Mouse (Mus musculus): ENCODE results near the gene Wdr90. TPM values are rescaled to one million over a fixed set of nuclear protein-coding genes. Genes with fewer than 3 reads are reported as not detected.
"Not testable (repeated sequence)": the region's sequence is repeated elsewhere in the genome, so short reads cannot be mapped to it uniquely, and the experiment has no call there.

The Wdr90 gene
- polyA plus RNA-seq, 1 experiment from 2014 or later: 7.2 TPM

DNA sequence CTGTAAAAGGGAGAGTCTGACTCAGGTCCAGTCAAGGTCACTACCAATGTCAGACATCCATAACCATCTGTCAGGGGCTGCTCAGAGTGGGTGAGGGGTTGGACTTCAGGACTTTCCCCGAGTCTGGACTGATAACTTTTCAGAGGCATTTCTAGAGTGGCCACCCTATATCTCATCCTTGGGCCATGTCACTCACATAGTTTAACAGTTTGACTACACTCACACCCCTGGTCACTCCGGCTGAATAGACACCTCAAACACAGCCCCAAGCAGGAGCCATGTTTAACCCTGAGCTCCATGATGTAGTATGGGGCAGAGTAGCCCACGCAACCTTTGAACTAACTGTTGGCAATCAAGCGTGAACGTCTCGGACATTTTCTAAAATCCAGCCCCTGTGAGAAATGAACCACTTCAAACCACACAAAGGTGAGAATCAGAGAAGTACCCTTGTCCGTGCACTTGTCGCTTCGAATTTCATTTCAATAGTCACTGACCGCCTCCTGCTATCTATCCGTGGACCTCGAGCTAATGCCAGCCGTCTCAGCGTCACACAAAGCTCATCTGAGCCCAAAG, 12.9 kb upstream of the Wdr90 start:
- peak overlapping the region; percentile 28 for H3K9ac ChIP-seq (ENCODE audit: low read depth, low read length)
- peak overlapping the region; percentile 90 for H3K27ac ChIP-seq (ENCODE audit: low read length)
- H3K27me3 ChIP-seq (ENCODE audit: control insufficient read depth, insufficient read depth, low read depth, low read length): no peaks in the 10 kb centered on the region
- WGBS (ENCODE audit: insufficient replicate concordance): 9% methylated on average over 14 of the region's 14 CpGs
- peaks cover 20% of the 10 kb centered on the region for H3K4me1 ChIP-seq (ENCODE audit: control insufficient read depth, low read depth, low read length)
- peak overlapping the region; percentile 85 for H3K4me3 ChIP-seq (ENCODE audit: low read depth, low read length)
- no peak for ATAC-seq (ENCODE audit: low read depth)
- H3K36me3 ChIP-seq (ENCODE audit: control insufficient read depth, insufficient read depth): no peaks in the 10 kb centered on the region
- no peaks in the 10 kb centered on the region for H3K9me3 ChIP-seq (replicated peaks; ENCODE audit: control insufficient read depth, low read length)
- H3K4me2 ChIP-seq (ENCODE audit: low read depth, low read length): peak overlapping the region; percentile 85

DNA sequence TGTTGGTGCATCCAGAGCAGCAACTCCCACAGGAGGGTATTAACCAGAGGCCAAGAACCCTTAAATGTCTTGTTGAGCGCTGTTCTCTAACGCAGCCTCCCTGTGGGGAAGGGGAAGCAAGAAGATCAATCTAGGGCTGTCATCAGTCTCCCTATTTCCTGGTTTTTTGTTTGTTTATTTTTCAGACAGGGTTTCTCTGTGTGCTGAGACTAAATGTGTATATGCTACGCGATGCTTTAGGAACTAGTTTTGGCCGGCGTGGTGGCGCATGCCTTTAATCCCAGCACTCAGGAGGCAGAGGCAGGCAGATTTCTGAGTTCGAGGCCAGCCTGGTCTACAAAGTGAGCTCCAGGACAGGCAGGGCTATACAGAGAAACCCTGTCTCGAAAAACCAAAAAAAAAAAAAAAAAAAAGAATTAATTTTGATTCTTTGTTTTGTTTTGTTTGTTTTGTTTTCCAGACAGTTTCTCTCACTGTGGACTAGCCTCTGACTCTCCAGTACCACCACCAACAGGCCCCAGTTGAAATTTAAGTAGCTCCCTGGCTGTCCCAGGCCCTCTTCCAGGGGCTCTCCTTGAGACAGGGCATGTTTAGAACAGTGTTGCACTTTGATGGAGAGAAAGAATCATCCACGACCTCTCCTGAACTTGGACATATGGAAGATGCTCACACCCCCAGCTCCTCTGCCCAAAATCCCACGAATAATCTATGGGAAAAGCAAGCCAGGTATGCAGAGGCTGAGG, 12.3 kb upstream of the Wdr90 start:
- H3K4me3 ChIP-seq (ENCODE audit: low read depth, low read length): no peak overlapping the region; the same call in 1 of the 2 replicates
- H3K27me3 ChIP-seq (ENCODE audit: control insufficient read depth, insufficient read depth, low read depth, low read length): no peaks in the 10 kb centered on the region
- 67% methylated on average over 11 of the region's 11 CpGs for WGBS (ENCODE audit: insufficient replicate concordance)
- no peak overlapping the region for H3K9ac ChIP-seq (ENCODE audit: low read depth, low read length)
- peaks cover 25% of the 10 kb centered on the region for H3K4me1 ChIP-seq (ENCODE audit: control insufficient read depth, low read depth, low read length)
- peak overlapping the region; percentile 85; the same call in 1 of the 2 replicates for H3K4me2 ChIP-seq (ENCODE audit: low read depth, low read length)
- no peaks in the 10 kb centered on the region for H3K36me3 ChIP-seq (ENCODE audit: control insufficient read depth, insufficient read depth)
- no peaks in the 10 kb centered on the region for H3K9me3 ChIP-seq (replicated peaks; ENCODE audit: control insufficient read depth, low read length)
- no peak overlapping the region for H3K27ac ChIP-seq (ENCODE audit: low read length)
- ATAC-seq (ENCODE audit: low read depth): no peak

DNA sequence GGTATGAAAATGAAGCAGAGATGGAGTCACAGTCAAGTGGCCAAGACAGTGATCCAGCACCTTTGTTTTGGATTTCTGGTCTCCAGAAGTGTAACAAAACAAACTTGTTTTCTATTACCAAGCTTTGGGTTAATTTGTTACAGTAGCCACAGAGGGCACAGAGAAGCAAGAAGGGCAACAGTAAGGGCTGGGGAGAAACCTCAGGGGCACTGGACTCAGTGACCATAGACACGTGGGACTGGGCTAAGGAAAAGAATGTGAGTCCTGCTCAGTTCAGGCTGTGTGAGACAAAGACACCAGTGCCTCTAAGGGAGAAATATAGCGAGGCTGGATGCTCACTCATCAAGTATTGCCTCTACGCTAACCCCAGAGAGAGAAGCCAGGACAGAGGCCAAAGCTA, 11.4 kb upstream of the Wdr90 start:
- H3K27ac ChIP-seq (ENCODE audit: low read length): no peak overlapping the region
- no peak for ATAC-seq (ENCODE audit: low read depth)
- H3K4me1 ChIP-seq (ENCODE audit: control insufficient read depth, low read depth, low read length): peaks cover 34% of the 10 kb centered on the region
- no peak overlapping the region for H3K9ac ChIP-seq (ENCODE audit: low read depth, low read length)
- H3K27me3 ChIP-seq (ENCODE audit: control insufficient read depth, insufficient read depth, low read depth, low read length): no peaks in the 10 kb centered on the region
- no peak overlapping the region for H3K4me2 ChIP-seq (ENCODE audit: low read depth, low read length)
- no peaks in the 10 kb centered on the region for H3K9me3 ChIP-seq (replicated peaks; ENCODE audit: control insufficient read depth, low read length)
- 56% methylated on average over 3 of the region's 3 CpGs for WGBS (ENCODE audit: insufficient replicate concordance)
- H3K4me3 ChIP-seq (ENCODE audit: low read depth, low read length): no peak overlapping the region
- no peaks in the 10 kb centered on the region for H3K36me3 ChIP-seq (ENCODE audit: control insufficient read depth, insufficient read depth)

DNA sequence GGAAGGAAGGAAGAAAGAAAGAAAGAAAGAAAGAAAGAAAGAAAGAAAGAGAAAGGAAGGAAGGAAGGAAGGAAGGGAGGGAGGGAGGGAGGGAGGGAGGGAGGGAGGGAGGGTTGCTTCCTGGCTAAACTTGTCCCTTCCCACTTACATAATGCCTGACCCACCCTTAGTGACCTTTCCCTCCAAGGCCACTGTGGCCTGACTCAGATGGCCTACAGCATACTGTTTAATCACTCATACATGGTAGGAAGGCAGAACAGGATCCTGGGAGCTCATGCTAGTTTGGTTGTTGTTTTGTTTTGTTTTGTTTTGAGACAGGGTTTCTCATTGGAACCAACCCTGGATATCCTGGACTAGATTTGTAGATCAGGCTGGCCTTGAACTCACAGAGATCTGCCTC, 10.3 kb upstream of the Wdr90 start:
- ATAC-seq (ENCODE audit: low read depth); H3K9me3 ChIP-seq (replicated peaks; ENCODE audit: control insufficient read depth, low read length): not testable (repeated sequence)

GRCm38 (mm10) chr17:25869954-25870353, 8.7 kb upstream of the Wdr90 start:
- Histone ChIP-seq H3K4me1 (ENCODE audit: control insufficient read depth, low read depth, low read length) (peaks cover 28% of the 10 kb centered on the region), H3K4me2 (ENCODE audit: low read depth, low read length) (no peak overlapping the region), H3K27me3 (ENCODE audit: control insufficient read depth, insufficient read depth, low read depth, low read length) (no peaks in the 10 kb centered on the region), H3K4me3 (ENCODE audit: low read depth, low read length) (no peak overlapping the region), H3K27ac (ENCODE audit: low read length) (no peak overlapping the region), H3K36me3 (ENCODE audit: control insufficient read depth, insufficient read depth) (no peaks in the 10 kb centered on the region), H3K9ac (ENCODE audit: low read depth, low read length) (no peak overlapping the region), H3K9me3 (replicated peaks; ENCODE audit: control insufficient read depth, low read length) (no peaks in the 10 kb centered on the region)
- ATAC-seq (ENCODE audit: low read depth): no peak
- 66% methylated on average over 2 of the region's 2 CpGs for WGBS (ENCODE audit: insufficient replicate concordance)

More for the DNA sequence above, 10.3 kb upstream of the Wdr90 start:
- H3K27ac ChIP-seq (ENCODE audit: low read length); H3K9ac ChIP-seq (ENCODE audit: low read depth, low read length); H3K4me3 ChIP-seq (ENCODE audit: low read depth, low read length); H3K36me3 ChIP-seq (ENCODE audit: control insufficient read depth, insufficient read depth); H3K4me2 ChIP-seq (ENCODE audit: low read depth, low read length); H3K27me3 ChIP-seq (ENCODE audit: control insufficient read depth, insufficient read depth, low read depth, low read length): not testable (repeated sequence)
- H3K4me1 ChIP-seq (ENCODE audit: control insufficient read depth, low read depth, low read length): peaks cover 37% of the 10 kb centered on the region

GRCm38 (mm10) chr17:25869498-25869897, 8.2 kb upstream of the Wdr90 start:
- Histone ChIP-seq H3K4me2 (ENCODE audit: low read depth, low read length) (no peak overlapping the region), H3K36me3 (ENCODE audit: control insufficient read depth, insufficient read depth) (no peaks in the 10 kb centered on the region), H3K9ac (ENCODE audit: low read depth, low read length) (no peak overlapping the region), H3K4me3 (ENCODE audit: low read depth, low read length) (no peak overlapping the region), H3K4me1 (ENCODE audit: control insufficient read depth, low read depth, low read length) (peaks cover 28% of the 10 kb centered on the region), H3K27ac (ENCODE audit: low read length) (no peak overlapping the region), H3K9me3 (replicated peaks; ENCODE audit: control insufficient read depth, low read length) (no peaks in the 10 kb centered on the region), H3K27me3 (ENCODE audit: control insufficient read depth, insufficient read depth, low read depth, low read length) (no peaks in the 10 kb centered on the region)
- 83% methylated on average over 8 of the region's 8 CpGs for WGBS (ENCODE audit: insufficient replicate concordance)
- ATAC-seq (ENCODE audit: low read depth): no peak

- 0% methylated on average over 24 of the region's 24 CpGs for WGBS (ENCODE audit: insufficient replicate concordance)
- Histone ChIP-seq H3K4me2 (ENCODE audit: low read depth, low read length) (peak within 1 kb of the TSS; percentile 82), H3K9me3 (replicated peaks; ENCODE audit: control insufficient read depth, low read length) (no peaks in the 10 kb centered on the region), H3K27ac (ENCODE audit: low read length) (peak within 1 kb of the TSS; percentile 65), H3K36me3 (ENCODE audit: control insufficient read depth, insufficient read depth) (no peaks in the 10 kb centered on the region), H3K9ac (ENCODE audit: low read depth, low read length) (peak within 1 kb of the TSS; percentile 70), H3K27me3 (ENCODE audit: control insufficient read depth, insufficient read depth, low read depth, low read length) (no peaks in the 10 kb centered on the region), H3K4me1 (ENCODE audit: control insufficient read depth, low read depth, low read length) (peaks cover 20% of the 10 kb centered on the region), H3K4me3 (ENCODE audit: low read depth, low read length) (peak within 1 kb of the TSS; percentile 71)
- peak; percentile 80 for ATAC-seq (ENCODE audit: low read depth)
Measured at GRCm38 (mm10) chr17:25868601-25869191, 7.4 kb upstream of the Wdr90 start, which contains the start of gene Mcrip2. Gene Mcrip2 (minus strand): TSS chr17:25868764.

DNA sequence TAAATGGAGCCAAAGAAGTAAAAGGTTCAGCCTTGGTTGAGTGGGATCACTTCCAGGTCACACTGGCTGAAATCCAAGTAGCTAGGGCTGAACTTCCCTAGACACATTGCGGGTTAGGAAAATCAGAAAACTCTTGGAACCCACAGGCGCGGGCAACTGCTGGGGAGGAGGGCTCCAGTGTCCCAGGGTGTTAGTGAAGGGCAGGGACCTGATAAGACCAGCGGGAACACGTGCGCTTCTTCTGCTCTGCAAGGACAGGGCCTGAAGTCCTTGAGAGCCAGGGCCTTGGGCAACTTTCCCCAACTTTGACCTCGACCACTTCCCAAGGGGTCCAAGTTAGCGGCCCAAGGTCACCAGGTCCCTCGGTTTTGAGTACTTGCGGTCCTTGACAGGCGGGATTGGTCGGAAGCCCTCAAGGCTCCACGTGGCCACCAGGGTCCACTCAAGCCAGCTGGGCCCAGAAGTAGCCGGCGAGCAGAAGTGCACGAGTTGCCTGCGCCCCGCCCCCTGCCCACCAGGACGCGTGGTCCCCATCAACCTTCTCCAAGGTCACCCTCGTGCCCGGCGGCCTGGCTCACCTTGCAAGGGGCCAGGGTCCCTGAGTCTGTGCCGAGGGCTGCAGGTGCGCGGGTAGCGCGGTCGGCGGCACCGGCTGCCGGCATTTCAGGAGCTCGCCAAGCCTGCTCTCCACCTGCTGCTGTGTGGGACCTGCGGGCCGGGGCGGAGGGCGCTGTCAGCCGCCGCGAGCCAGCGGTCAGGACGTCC, 6.7 kb upstream of the Wdr90 start:
- Histone ChIP-seq H3K27me3 (ENCODE audit: control insufficient read depth, insufficient read depth, low read depth, low read length) (no peaks in the 10 kb centered on the region), H3K4me2 (ENCODE audit: low read depth, low read length) (peak overlapping the region; percentile 82)
- under 1% methylated on average over 42 of the region's 42 CpGs for WGBS (ENCODE audit: insufficient replicate concordance)

More for the DNA sequence above, 6.7 kb upstream of the Wdr90 start:
- ATAC-seq (ENCODE audit: low read depth): peak; percentile 46
- peak overlapping the region; percentile 65 for H3K27ac ChIP-seq (ENCODE audit: low read length)
- peaks cover 20% of the 10 kb centered on the region for H3K4me1 ChIP-seq (ENCODE audit: control insufficient read depth, low read depth, low read length)
- H3K4me3 ChIP-seq (ENCODE audit: low read depth, low read length): peak overlapping the region; percentile 71
- no peaks in the 10 kb centered on the region for H3K36me3 ChIP-seq (ENCODE audit: control insufficient read depth, insufficient read depth)
- H3K9me3 ChIP-seq (replicated peaks; ENCODE audit: control insufficient read depth, low read length): no peaks in the 10 kb centered on the region
- H3K9ac ChIP-seq (ENCODE audit: low read depth, low read length): peak overlapping the region; percentile 70
